Mouse (Mus musculus) midbrain, embryonic 10.5 days (tissue): ENCODE results near the gene Pttg1ip. TPM values are rescaled to one million over a fixed set of nuclear protein-coding genes. Genes with fewer than 3 reads are reported as not detected.

Experiments used
- DNase-seq: peaks from one replicate; pipeline ENCODE4 v3.0.0-alpha.2; 2017; ENCODE audit warnings: low spot score
- H3K27ac ChIP-seq: fragments of 300-500 bp; sonication (generic); replicated peaks from 2 replicates; pipeline ENCODE4 v1.5.1; 2016; ENCODE audit warnings: mild to moderate bottlenecking
- H3K27me3 ChIP-seq: fragments of 300-500 bp; sonication (generic); 2 replicates; pipeline ENCODE4 v1.6.1; 2016; ENCODE audit warnings: low read depth, mild to moderate bottlenecking; ENCODE audit not compliant: poor library complexity, severe bottlenecking
- H3K36me3 ChIP-seq: fragments of 300-500 bp; sonication (generic); 2 replicates; pipeline ENCODE4 v1.6.1; 2016; ENCODE audit warnings: mild to moderate bottlenecking, moderate library complexity
- H3K4me1 ChIP-seq: fragments of 300-500 bp; sonication (generic); 2 replicates; pipeline ENCODE4 v1.6.1; 2016
- H3K4me3 ChIP-seq: fragments of 300-500 bp; sonication (generic); 2 replicates; pipeline ENCODE4 v1.5.1; 2016; ENCODE audit warnings: mild to moderate bottlenecking, moderate library complexity
- H3K9me3 ChIP-seq: fragments of 300-500 bp; sonication (generic); replicated peaks from 2 replicates; pipeline ENCODE4 v1.6.1; 2016; ENCODE audit warnings: mild to moderate bottlenecking
- WGBS: fragments of 180-500 bp; shearing (Covaris S2); methylation state at CpG from one replicate; pipeline ENCODE4 v1.1.7; 2016; 5-methylcytosine and 5-hydroxymethylcytosine counted together
- polyA plus RNA-seq: library from polyadenylated mRNA; unstranded; fragments of >200 nt; fragmentation: Nextera tagmentation; extraction: Ambion mirVana; gene quantifications from 2 replicates; pipeline ENCODE4 v1.2.1, GENCODE M21; 2016

Gene Pttg1ip
- 67.0 and 69.9 TPM in 2 replicates for polyA plus RNA-seq

DNA sequence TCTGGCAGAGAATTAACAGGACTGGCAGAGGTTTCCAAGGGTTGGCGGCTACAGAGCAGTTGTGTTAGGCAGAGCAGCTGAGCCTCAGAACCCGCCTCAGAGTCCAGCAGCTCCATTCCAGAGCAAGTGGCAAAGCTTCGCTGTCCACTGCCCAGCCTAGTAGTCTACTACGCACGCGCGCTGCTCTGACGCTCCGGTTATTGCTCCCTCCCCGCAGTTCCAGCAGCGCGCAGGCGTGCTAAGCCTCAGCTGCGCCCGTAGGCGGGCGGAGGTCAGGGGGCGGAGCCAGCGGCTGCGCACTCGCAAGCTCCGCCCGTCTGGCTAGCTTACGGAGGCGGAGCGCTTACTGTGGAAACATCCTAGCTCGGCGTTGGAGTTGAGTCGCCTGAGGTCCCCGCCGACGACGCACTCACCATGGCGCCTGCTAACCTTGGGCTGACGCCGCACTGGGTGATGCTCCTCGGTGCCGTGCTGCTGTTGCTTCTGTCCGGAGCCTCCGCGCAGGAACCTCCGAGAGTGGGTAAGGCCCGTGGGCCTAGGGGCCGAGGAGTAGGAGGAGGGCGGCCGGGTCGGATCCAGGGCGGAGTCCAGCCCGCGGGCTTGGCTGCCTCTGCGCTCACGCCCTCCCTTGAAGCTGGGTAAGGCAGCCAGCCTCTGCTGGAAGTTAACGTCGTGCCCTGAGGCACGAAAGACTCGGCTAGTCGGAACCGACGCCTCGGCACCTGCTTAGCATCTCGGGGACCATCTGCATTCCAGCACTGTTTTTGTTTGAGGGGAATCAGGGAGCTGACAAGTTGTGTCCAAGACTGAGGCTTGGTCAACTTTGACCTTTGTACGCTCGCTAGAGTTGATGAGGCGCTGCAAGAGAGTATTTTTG lies at the start of gene Pttg1ip:
Pttg1ip (plus strand) TSS at position 313 of the 877 bp plus-strand sequence.
- Histone ChIP-seq H3K9me3 (no peaks in the 10 kb centered on the region), H3K36me3 (peaks cover 7% of the 10 kb centered on the region; the same call in 1 of the 2 replicates), H3K4me1 (peaks cover 32% of the 10 kb centered on the region), H3K27me3 (no peaks in the 10 kb centered on the region), H3K27ac (peak within 1 kb of the TSS; percentile 90), H3K4me3 (peak within 1 kb of the TSS; percentile 89)
- DNase-seq: peak; percentile 95
- under 1% methylated on average over 64 of the region's 64 CpGs for WGBS

GRCm38 (mm10) chr10:77532020-77532413 lies 49.5 kb upstream of the Pttg1ip start:
- H3K4me1 ChIP-seq: peaks cover 9% of the 10 kb centered on the region; the same call in 1 of the 2 replicates
- 85% methylated on average over 1 of the region's 1 CpGs for WGBS
- no peaks in the 10 kb centered on the region for H3K36me3 ChIP-seq
- H3K9me3 ChIP-seq: no peaks in the 10 kb centered on the region
- no peaks in the 10 kb centered on the region for H3K27me3 ChIP-seq
- no peak overlapping the region for H3K27ac ChIP-seq
- H3K4me3 ChIP-seq: no peak overlapping the region
- no peak for DNase-seq

DNA sequence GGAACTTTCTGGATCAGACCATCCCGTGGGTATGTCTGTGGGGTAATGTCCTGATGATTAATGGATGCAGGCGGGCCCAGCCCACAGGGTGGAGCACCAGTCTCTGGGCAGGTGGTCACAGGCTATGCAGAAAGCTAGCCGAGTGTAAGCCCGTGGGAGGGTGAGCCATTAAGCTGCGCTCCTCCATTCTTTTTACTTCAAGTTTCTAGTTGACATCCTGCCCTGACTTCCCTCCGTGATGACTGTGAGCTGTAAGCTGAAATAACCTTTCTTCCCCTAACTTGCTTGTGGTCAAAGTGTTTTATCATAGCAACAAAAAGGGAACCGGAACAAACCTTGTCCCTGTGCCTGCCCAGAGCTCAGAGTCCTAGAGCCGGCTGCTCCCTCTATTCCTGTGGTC lies 44.8 kb upstream of the Pttg1ip start:
- H3K4me3 ChIP-seq: no peak overlapping the region
- no peak for DNase-seq
- H3K4me1 ChIP-seq: peaks cover 9% of the 10 kb centered on the region; the same call in 1 of the 2 replicates
- H3K36me3 ChIP-seq: no peaks in the 10 kb centered on the region
- no peaks in the 10 kb centered on the region for H3K9me3 ChIP-seq
- 82% methylated on average over 8 of the region's 8 CpGs for WGBS
- no peaks in the 10 kb centered on the region for H3K27me3 ChIP-seq
- H3K27ac ChIP-seq: no peak overlapping the region

DNA sequence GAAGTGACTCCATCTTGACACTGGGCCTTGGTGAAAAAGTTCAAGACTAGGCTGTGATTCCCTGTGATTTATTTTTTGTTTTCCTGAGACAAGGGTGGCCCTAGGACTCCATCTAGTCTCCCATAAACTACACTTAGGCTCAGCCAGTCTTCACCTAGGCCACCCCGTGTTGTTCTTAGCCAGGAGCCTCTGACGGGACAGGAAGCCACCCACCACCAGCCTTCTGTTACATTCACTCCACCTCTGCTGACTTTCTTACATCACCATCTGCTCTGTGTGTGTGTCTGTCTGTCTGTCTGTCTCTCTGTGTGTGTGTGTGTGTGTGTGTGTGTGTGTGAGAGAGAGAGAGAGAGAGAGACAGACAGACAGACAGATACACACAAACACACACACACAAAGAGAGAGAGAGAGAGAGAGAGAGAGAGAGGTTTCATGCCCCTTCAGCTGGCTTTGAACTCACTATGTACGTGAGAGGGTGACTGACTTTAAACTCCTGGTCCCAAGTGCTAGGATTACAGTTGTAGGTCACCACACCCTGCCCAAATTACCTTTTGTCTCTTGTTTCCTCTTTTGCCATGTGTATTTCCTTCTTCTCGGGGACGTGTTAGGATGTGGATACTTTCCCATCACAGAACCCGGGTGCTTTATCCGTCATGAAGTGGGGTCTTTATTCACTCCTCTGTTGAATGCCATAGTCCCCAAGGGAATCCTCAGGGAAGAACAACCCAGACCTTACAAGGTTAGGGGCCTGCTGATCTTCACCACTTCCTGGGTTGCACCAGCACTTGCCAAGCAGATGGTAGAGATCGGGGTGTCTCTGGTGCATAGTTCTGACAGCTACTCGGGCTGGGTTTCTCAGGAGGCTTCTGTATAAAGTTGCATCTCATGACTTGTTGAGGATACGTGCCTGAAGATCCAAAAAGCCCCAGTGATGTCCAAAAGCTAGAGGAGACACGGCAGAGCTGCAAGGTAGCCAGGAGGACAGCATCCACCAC lies 44.0 kb upstream of the Pttg1ip start:
- H3K36me3 ChIP-seq: no peaks in the 10 kb centered on the region
- WGBS: 87% methylated on average over 11 of the region's 11 CpGs
- no peak overlapping the region for H3K4me3 ChIP-seq
- H3K4me1 ChIP-seq: peaks cover 9% of the 10 kb centered on the region; the same call in 1 of the 2 replicates
- H3K27ac ChIP-seq: no peak overlapping the region
- H3K27me3 ChIP-seq: no peaks in the 10 kb centered on the region
- no peaks in the 10 kb centered on the region for H3K9me3 ChIP-seq
- DNase-seq: no peak

DNA sequence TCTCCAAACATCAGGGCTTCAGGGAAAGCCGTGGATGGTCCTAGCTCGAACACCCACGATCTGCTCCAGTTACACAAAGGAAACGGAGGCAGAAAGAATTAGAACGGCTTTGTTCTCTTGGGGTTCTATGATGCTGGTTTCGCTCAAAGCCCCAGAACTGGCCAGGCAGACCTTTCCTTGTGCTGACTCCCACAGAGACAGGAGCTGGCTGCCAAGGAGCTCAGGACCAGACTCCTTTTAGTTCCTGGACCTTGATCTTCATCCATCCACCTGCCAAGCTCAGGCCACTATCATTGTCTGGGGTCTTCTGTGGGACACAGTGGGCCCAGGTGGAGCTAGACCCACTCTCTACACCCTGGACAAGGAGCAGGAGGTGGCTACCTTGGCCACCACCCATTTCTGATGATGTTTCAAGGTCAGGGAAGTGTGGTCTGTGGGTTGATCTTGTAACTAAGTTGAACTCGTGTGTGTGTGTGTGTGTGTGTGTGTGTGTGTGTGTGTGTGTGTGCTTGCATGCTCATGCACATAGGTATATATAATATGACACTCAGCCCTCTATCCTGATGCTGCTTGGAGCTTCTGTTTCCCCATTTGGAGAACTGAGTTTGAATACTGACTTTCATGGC lies 42.1 kb upstream of the Pttg1ip start:
- Histone ChIP-seq H3K4me3 (no peak overlapping the region), H3K4me1 (no peaks in the 10 kb centered on the region), H3K9me3 (no peaks in the 10 kb centered on the region), H3K27me3 (no peaks in the 10 kb centered on the region), H3K27ac (no peak overlapping the region), H3K36me3 (no peaks in the 10 kb centered on the region)
- DNase-seq: no peak
- 86% methylated on average over 7 of the region's 7 CpGs for whole genome bisulfite sequencing

DNA sequence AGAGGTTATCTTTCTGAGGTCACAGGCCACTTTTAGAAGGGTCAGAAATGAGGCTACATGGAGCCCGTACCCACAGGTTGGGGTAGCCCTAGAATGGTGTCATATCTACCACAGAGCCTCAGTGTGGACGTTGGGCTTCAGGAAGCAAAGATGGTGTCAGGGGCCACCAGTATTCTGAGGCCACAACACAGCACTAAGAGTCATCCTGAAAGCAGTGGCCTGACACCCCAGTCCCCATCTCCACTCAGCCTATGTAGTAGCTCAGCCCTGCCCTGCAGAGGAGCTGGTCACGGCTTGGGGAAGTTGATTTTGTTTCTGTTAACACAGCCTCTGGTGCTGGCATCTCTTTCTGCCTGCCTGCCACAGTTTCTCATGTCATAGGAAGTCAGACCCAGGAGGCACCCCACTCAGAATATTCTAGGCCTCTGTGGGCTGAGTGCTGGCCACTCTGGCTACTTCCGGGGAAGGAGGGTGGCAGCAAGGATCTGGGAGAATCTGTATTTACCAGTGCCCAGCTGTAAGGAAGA lies 40.9 kb upstream of the Pttg1ip start:
- no peaks in the 10 kb centered on the region for H3K27me3 ChIP-seq
- no peak overlapping the region for H3K4me3 ChIP-seq
- WGBS: 90% methylated on average over 4 of the region's 4 CpGs
- DNase-seq: no peak
- H3K4me1 ChIP-seq: no peaks in the 10 kb centered on the region
- H3K9me3 ChIP-seq: no peaks in the 10 kb centered on the region
- H3K27ac ChIP-seq: no peak overlapping the region
- no peaks in the 10 kb centered on the region for H3K36me3 ChIP-seq

DNA sequence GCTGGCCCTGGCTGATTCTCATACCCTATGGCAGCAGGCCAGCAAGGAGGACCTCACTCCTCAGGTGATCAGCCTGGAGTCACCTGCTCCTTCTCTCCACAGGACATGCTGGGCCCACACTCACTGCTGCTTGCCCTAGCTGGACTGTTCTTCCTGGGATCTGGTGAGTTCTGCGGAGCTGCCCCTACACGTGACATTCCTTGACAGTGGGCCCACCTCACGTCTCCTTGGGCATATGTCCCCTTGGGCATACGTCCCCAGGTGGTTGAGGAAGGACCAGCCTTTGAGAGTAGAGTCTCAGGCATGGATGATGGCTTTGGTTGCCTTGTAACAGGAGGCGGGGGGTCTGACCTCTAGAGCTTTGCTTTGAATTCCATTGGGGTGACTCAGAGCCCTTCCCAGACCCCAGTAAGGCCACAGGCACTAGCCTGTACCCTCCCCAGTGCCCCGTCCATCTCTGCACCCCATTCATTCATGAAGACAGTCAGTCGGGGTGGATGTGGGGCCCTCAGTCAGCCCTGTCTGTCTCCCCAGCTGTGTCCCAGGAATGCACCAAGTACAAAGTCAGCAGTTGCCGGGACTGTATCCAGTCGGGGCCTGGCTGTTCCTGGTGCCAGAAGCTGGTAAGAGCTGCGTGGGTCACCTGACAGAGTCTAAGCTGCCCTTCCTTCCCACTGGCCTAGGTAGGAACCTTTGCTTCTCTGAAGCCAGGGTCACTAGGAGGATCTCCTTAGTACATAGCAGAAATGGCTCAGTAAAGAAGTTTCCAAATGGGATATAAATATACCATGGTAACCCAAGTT lies 39.5 kb upstream of the Pttg1ip start:
- no peak overlapping the region for H3K27ac ChIP-seq
- H3K36me3 ChIP-seq: no peaks in the 10 kb centered on the region
- H3K27me3 ChIP-seq: no peaks in the 10 kb centered on the region
- H3K4me3 ChIP-seq: no peak overlapping the region
- DNase-seq: no peak
- no peaks in the 10 kb centered on the region for H3K4me1 ChIP-seq
- H3K9me3 ChIP-seq: no peaks in the 10 kb centered on the region
- WGBS: 80% methylated on average over 10 of the region's 10 CpGs

- 49% methylated on average over 7 of the region's 7 CpGs for WGBS
- H3K27me3 ChIP-seq: no peaks in the 10 kb centered on the region
Measured at GRCm38 (mm10) chr10:77543226-77543625, 38.3 kb upstream of the Pttg1ip start.

DNA sequence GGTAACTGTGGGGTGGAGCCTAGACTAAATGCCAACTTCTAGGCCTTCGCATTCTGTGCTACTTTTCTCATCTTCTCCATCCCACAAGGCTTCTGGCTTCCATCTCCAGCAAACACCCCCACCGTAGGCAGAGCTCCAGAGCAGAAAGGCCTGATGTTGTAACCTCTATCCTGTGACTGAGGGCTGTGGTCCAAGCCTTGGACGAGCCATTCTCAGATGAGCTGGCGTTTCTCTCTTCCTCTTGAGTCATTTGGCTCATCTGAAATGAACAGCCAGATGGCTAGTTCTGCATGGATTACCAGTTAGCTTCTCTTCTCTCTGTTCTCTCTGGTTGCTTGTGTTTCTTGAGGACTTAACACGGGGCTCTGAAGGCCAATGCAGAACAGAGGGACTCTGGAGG lies 36.6 kb upstream of the Pttg1ip start:
- H3K27me3 ChIP-seq: no peaks in the 10 kb centered on the region
- no peaks in the 10 kb centered on the region for H3K4me1 ChIP-seq
- no peak overlapping the region for H3K4me3 ChIP-seq
- no peak overlapping the region for H3K27ac ChIP-seq
- 80% methylated on average over 5 of the region's 5 CpGs for WGBS
- no peaks in the 10 kb centered on the region for H3K9me3 ChIP-seq
- DNase-seq: no peak
- H3K36me3 ChIP-seq: no peaks in the 10 kb centered on the region

More at GRCm38 (mm10) chr10:77543226-77543625, 38.3 kb upstream of the Pttg1ip start:
- H3K4me1 ChIP-seq: no peaks in the 10 kb centered on the region
- peak; percentile 33 for DNase-seq
- no peaks in the 10 kb centered on the region for H3K9me3 ChIP-seq
- H3K4me3 ChIP-seq: no peak overlapping the region
- no peak overlapping the region for H3K27ac ChIP-seq
- no peaks in the 10 kb centered on the region for H3K36me3 ChIP-seq

- no peaks in the 10 kb centered on the region for H3K27me3 ChIP-seq
- H3K9me3 ChIP-seq: no peaks in the 10 kb centered on the region
- DNase-seq: no peak
- H3K36me3 ChIP-seq: no peaks in the 10 kb centered on the region
- no peak overlapping the region for H3K27ac ChIP-seq
- WGBS: 88% methylated on average over 10 of the region's 10 CpGs
- H3K4me3 ChIP-seq: no peak overlapping the region
- no peaks in the 10 kb centered on the region for H3K4me1 ChIP-seq
Measured at GRCm38 (mm10) chr10:77548576-77548975, 32.9 kb upstream of the Pttg1ip start.

DNA sequence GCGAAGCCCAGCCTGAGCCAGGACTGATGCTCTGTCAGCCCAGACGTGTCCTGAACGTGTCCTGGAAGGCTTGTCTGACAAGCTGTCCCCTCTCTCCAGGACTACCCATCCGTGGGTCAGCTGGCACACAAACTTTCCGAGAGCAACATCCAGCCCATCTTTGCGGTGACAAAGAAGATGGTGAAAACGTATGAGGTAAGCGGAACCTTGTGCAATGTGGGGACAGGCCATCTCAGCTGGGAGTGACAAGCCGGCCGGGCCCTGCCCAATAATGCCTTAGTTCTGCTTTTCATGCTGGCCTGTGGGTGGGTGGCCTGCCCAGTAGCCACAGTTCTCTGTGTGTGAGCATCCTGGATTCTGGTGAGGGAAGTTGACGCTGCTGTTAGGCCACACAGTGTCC lies 30.6 kb upstream of the Pttg1ip start:
- Histone ChIP-seq H3K27ac (no peak overlapping the region), H3K9me3 (no peaks in the 10 kb centered on the region), H3K27me3 (no peaks in the 10 kb centered on the region), H3K4me1 (no peaks in the 10 kb centered on the region), H3K36me3 (no peaks in the 10 kb centered on the region), H3K4me3 (no peak overlapping the region)
- DNase-seq: no peak
- 82% methylated on average over 11 of the region's 11 CpGs for WGBS
